Mouse (Mus musculus): ENCODE results near the gene Gm6890. TPM values are rescaled to one million over a fixed set of nuclear protein-coding genes. Genes with fewer than 3 reads are reported as not detected.

The Gm6890 gene
- polyA plus RNA-seq (2017; shearing (Covaris generic)): not detected

GRCm38 (mm10) chrX:74740627-74741026 is at the start of gene Gm6890:
Gene Gm6890, plus strand, starts transcription at chrX:74740927.

Other genes starting within 250 kb of the Gm6890 start
- not detected for gene Olfr1326-ps1, start 166.0 kb upstream of the Gm6890 start, polyA plus RNA-seq (2017; shearing (Covaris generic))
- gene Olfr1325, start 148.2 kb upstream of the Gm6890 start, polyA plus RNA-seq (2017; shearing (Covaris generic)): not detected
- not detected for gene Gm5640, start 95.3 kb upstream of the Gm6890 start, polyA plus RNA-seq (2017; shearing (Covaris generic))
- gene Gm5936, start 96.3 kb downstream of the Gm6890 start, polyA plus RNA-seq (2017; shearing (Covaris generic)): not detected

Data from naive thymus-derived CD4-positive, alpha-beta T cell, adult 5 months (primary cell).